ENCODE assay signal across 14 mouse cellular contexts in genomic region chr7:97270367-97270766, GRCm38 (mm10).
DNase-seq lines count a peak whose midpoint lies in the region; ATAC-seq lines count a peak whose summit lies in the region.
"Had no signal": no experiment of that assay in that cellular context is flagged by ENCODE, and none has a peak within 500 bp of the region (broad histone marks: within the 10 kb centered on the region; RNA-seq: fewer than 3 reads in every experiment).

No protein-coding gene starts in this region.

- intact Hi-C loops in heart, postnatal 36 days (cut with DNase I) = no loop called here

- peak; percentile 69 to 76 for ATAC-seq in hematopoietic stem cell, adult 5-6 weeks (replicated peaks in 1 of 2; ENCODE audit: insufficient read depth in 1 of 2, low FRiP score in 2 of 2, low TSS enrichment in 1 of 2, low read depth in 1 of 2, poor library complexity in 2 of 2, severe bottlenecking in 2 of 2)
- peak; percentile 97 for ATAC-seq in megakaryocyte-erythroid progenitor cell, adult 5-6 weeks (replicated peaks; ENCODE audit: low FRiP score, low TSS enrichment, poor library complexity, severe bottlenecking)
- ATAC-seq: forebrain, embryonic 15.5 days had no signal

- DNase-seq in heart, adult 11 months = peak; percentile 84
- no peak for DNase-seq in heart, postnatal 36 days
- DNase-seq in retina, postnatal 1 day = peak; percentile 19
- DNase-seq in retina, embryonic 14.5 days (ENCODE audit: low spot score) = no peak
- no peak for DNase-seq in adrenal gland, postnatal 4 days (ENCODE audit: low spot score in 2 of 2)
- DNase-seq in testis, postnatal 10 days (ENCODE audit: low spot score) = no peak
- DNase-seq: adrenal gland, postnatal 25 days; gastrocnemius, postnatal 25 days; kidney, adult 11 months; kidney, postnatal 36 days; thymus, adult 18-20 months had no signal

Comparison
In these comparisons a context has a peak if more than half of its experiments do, and no peak if none do; other contexts are left out.
1. DNase-seq: peak in heart, adult 11 months (single experiment) and retina, postnatal 1 day (single experiment); none in heart, postnatal 36 days (0 of 2), retina, embryonic 14.5 days (single experiment), adrenal gland, postnatal 4 days (0 of 2) and testis, postnatal 10 days (single experiment).